Mouse (Mus musculus): ENCODE measurements around the gene Aldh18a1. TPM values are rescaled to one million over a fixed set of nuclear protein-coding genes. Genes with fewer than 3 reads are reported as not detected.

Gene Aldh18a1
- polyA plus RNA-seq, 1 experiment from 2014 or later, result 100 TPM

DNA sequence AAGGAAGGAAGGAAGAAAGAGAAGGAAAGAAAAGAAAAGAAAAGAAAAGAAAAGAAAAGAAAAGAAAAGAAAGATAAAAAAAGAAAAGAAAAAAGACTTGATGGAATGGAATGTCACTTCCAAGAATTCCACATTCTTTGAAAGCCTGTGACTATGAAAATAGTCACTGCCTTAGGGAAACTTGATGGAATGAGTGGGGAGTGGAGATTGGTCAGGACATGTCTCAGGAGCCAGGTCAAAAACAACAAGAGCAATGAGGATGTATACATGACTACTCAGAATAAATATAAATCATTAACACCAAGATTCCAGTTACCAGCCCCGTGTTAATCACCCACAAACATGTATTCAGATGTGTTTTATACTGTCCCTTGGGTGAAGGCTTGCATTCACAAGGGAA lies 69.6 kb downstream of the Aldh18a1 start:
- no peak for ATAC-seq (ENCODE audit: low FRiP score, low read depth)
- H3K9ac ChIP-seq (replicated peaks), result no peak overlapping the region
- no peak overlapping the region for H3K4me2 ChIP-seq (replicated peaks)
- 84% methylated on average over 1 of the region's 1 CpGs for WGBS
- no peak overlapping the region for H3K4me3 ChIP-seq
- no peaks in the 10 kb centered on the region for H3K27me3 ChIP-seq
- no peaks in the 10 kb centered on the region for H3K9me3 ChIP-seq
- no peaks in the 10 kb centered on the region for H3K4me1 ChIP-seq
- H3K27ac ChIP-seq (replicated peaks), result no peak overlapping the region
- no peaks in the 10 kb centered on the region for H3K36me3 ChIP-seq

GRCm38 (mm10) chr19:40515596-40515995 lies 72.7 kb downstream of the Aldh18a1 start:
- ATAC-seq (ENCODE audit: low FRiP score, low read depth), result no peak
- Histone ChIP-seq H3K4me2 (replicated peaks) (no peak overlapping the region), H3K27me3 (no peaks in the 10 kb centered on the region), H3K4me1 (peaks cover 16% of the 10 kb centered on the region), H3K9me3 (no peaks in the 10 kb centered on the region), H3K36me3 (no peaks in the 10 kb centered on the region), H3K27ac (replicated peaks) (no peak overlapping the region), H3K4me3 (no peak overlapping the region), H3K9ac (replicated peaks) (no peak overlapping the region)
- 88% methylated on average over 3 of the region's 3 CpGs for WGBS

- Histone ChIP-seq H3K4me3 (no peak overlapping the region), H3K9ac (replicated peaks) (no peak overlapping the region), H3K36me3 (no peaks in the 10 kb centered on the region), H3K9me3 (no peaks in the 10 kb centered on the region), H3K4me2 (replicated peaks) (no peak overlapping the region), H3K27ac (replicated peaks) (no peak overlapping the region), H3K27me3 (no peaks in the 10 kb centered on the region), H3K4me1 (peaks cover 20% of the 10 kb centered on the region)
- ATAC-seq (ENCODE audit: low FRiP score, low read depth), result no peak
- 78% methylated on average over 7 of the region's 7 CpGs for WGBS
These were observed 73.9 kb downstream of the Aldh18a1 start for GRCm38 (mm10) chr19:40514376-40514775.

GRCm38 (mm10) chr19:40513632-40514078 lies 74.6 kb downstream of the Aldh18a1 start, which contains the start of gene Sorbs1:
Gene Sorbs1 (minus strand): TSS chr19:40513779.
- H3K36me3 ChIP-seq, result no peaks in the 10 kb centered on the region
- peak within 1 kb of the TSS; percentile 90 for H3K27ac ChIP-seq (replicated peaks)
- H3K4me3 ChIP-seq, result peak within 1 kb of the TSS; percentile 75
- no peaks in the 10 kb centered on the region for H3K9me3 ChIP-seq
- no peaks in the 10 kb centered on the region for H3K27me3 ChIP-seq
- H3K4me2 ChIP-seq (replicated peaks), result peak within 1 kb of the TSS; percentile 81
- peak; percentile 99 for ATAC-seq (ENCODE audit: low FRiP score, low read depth)
- H3K9ac ChIP-seq (replicated peaks), result peak within 1 kb of the TSS; percentile 80
- H3K4me1 ChIP-seq, result peaks cover 20% of the 10 kb centered on the region
- WGBS, result under 1% methylated on average over 50 of the region's 51 CpGs

GRCm38 (mm10) chr19:40512500-40513421 lies 75.5 kb downstream of the Aldh18a1 start:
- Histone ChIP-seq H3K27ac (replicated peaks) (peak overlapping the region; percentile 90), H3K4me2 (replicated peaks) (peak overlapping the region; percentile 81), H3K9me3 (0 out of 2 replicates have a peak, but pooled peaks cover 2% of the 10 kb centered on the region), H3K4me1 (peaks cover 20% of the 10 kb centered on the region), H3K9ac (replicated peaks) (peak overlapping the region; percentile 80), H3K4me3 (peak overlapping the region; percentile 75), H3K27me3 (no peaks in the 10 kb centered on the region), H3K36me3 (no peaks in the 10 kb centered on the region)
- ATAC-seq (ENCODE audit: low FRiP score, low read depth), result peak; percentile 50
- under 1% methylated on average over 34 of the region's 34 CpGs for WGBS

DNA sequence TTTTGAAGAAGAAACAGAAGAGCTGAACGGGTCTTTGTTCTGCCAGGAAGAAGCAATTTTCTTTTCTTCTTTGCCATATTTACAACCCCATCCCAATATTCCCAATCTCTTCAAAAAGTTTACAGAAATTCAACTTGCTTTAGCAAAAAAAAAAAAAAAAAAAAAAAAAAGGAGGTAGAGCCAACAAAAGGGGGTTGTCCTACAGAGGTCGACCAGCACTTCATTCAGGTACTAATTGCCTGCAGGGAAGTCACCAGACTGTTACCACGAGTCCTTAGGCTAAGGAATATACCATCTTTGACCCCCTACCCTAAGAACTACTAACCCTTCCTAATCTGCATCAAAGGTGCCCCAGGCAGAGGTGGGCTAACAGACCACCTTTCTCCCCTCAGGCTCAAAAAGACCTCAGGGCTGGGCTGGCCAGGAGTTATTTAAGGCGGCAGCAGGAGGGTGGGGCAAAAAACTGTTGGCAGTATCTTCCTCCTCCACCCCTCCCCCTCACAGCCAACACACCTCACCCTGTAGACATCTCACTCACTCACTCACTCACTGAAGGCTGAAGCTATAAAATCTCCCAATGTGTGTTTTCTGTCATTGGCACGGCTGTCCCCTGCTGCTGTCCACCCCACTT lies 76.5 kb downstream of the Aldh18a1 start:
- Histone ChIP-seq H3K27ac (replicated peaks) (0 out of 2 replicates have a peak overlapping the region, but pooled peaks have one; percentile 90), H3K4me2 (replicated peaks) (peak overlapping the region; percentile 81), H3K9me3 (0 out of 2 replicates have a peak, but pooled peaks cover 3% of the 10 kb centered on the region), H3K36me3 (no peaks in the 10 kb centered on the region), H3K4me3 (peak overlapping the region; percentile 75), H3K9ac (replicated peaks) (peak overlapping the region; percentile 80), H3K4me1 (peaks cover 20% of the 10 kb centered on the region), H3K27me3 (no peaks in the 10 kb centered on the region)
- 34% methylated on average over 5 of the region's 5 CpGs for WGBS
- ATAC-seq (ENCODE audit: low FRiP score, low read depth), result no peak

GRCm38 (mm10) chr19:40511100-40511439 lies 77.2 kb downstream of the Aldh18a1 start:
- no peak overlapping the region for H3K4me3 ChIP-seq
- 72% methylated on average over 8 of the region's 8 CpGs for WGBS
- H3K9ac ChIP-seq (replicated peaks), result no peak overlapping the region
- H3K9me3 ChIP-seq, result 0 out of 2 replicates have a peak, but pooled peaks cover 3% of the 10 kb centered on the region
- peaks cover 20% of the 10 kb centered on the region for H3K4me1 ChIP-seq
- no peak for ATAC-seq (ENCODE audit: low FRiP score, low read depth)
- H3K27me3 ChIP-seq, result no peaks in the 10 kb centered on the region
- peak overlapping the region; percentile 19 for H3K4me2 ChIP-seq (replicated peaks)
- H3K27ac ChIP-seq (replicated peaks), result no peak overlapping the region
- H3K36me3 ChIP-seq, result no peaks in the 10 kb centered on the region

- peak overlapping the region; percentile 19; the same call in 1 of the 2 replicates for H3K4me2 ChIP-seq (replicated peaks)
- ATAC-seq (ENCODE audit: low FRiP score, low read depth), result no peak
- 82% methylated on average over 13 of the region's 13 CpGs for WGBS
- no peak overlapping the region for H3K27ac ChIP-seq (replicated peaks)
- no peak overlapping the region for H3K4me3 ChIP-seq
- H3K27me3 ChIP-seq, result no peaks in the 10 kb centered on the region
- peaks cover 20% of the 10 kb centered on the region for H3K4me1 ChIP-seq
- 0 out of 2 replicates have a peak overlapping the region, but pooled peaks have one; percentile 1 for H3K9ac ChIP-seq (replicated peaks)
- H3K36me3 ChIP-seq, result no peaks in the 10 kb centered on the region
- 0 out of 2 replicates have a peak, but pooled peaks cover 3% of the 10 kb centered on the region for H3K9me3 ChIP-seq
These were observed 77.7 kb downstream of the Aldh18a1 start for GRCm38 (mm10) chr19:40510387-40511099.

DNA sequence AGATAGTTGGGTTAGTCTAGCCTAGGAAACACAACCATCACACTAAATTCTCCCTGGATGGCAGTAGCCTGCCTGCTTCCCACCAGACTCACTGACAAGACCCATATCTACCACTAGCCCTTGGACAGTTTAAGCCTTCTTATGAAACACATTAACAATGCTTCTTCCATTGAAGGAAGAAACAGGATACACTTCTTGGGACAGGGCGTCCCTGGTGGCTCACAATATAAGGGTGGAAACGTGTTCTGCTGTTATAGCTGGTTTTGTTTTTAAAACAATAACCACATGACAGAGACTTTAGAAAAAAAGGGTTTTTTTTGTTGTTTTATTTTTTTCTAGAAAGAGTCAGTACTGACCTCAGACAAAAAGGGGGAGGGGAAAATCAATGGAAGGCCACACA lies 79.0 kb downstream of the Aldh18a1 start:
- H3K9ac ChIP-seq (replicated peaks), result no peak overlapping the region
- ATAC-seq (ENCODE audit: low FRiP score, low read depth), result no peak
- no peak overlapping the region for H3K4me2 ChIP-seq (replicated peaks)
- H3K4me1 ChIP-seq, result peaks cover 20% of the 10 kb centered on the region
- H3K36me3 ChIP-seq, result no peaks in the 10 kb centered on the region
- no peak overlapping the region for H3K4me3 ChIP-seq
- no peaks in the 10 kb centered on the region for H3K27me3 ChIP-seq
- 78% methylated on average over 2 of the region's 2 CpGs for WGBS
- H3K9me3 ChIP-seq, result 0 out of 2 replicates have a peak, but pooled peaks cover 3% of the 10 kb centered on the region
- no peak overlapping the region for H3K27ac ChIP-seq (replicated peaks)

- H3K4me1 ChIP-seq, result peaks cover 20% of the 10 kb centered on the region
- no peak overlapping the region for H3K9ac ChIP-seq (replicated peaks)
- 0 out of 2 replicates have a peak, but pooled peaks cover 3% of the 10 kb centered on the region for H3K9me3 ChIP-seq
- no peaks in the 10 kb centered on the region for H3K36me3 ChIP-seq
- no peak overlapping the region for H3K4me3 ChIP-seq
- no peak overlapping the region for H3K4me2 ChIP-seq (replicated peaks)
- no peak for ATAC-seq (ENCODE audit: low FRiP score, low read depth)
- H3K27me3 ChIP-seq, result no peaks in the 10 kb centered on the region
- H3K27ac ChIP-seq (replicated peaks), result no peak overlapping the region
- WGBS, result 51% methylated on average over 2 of the region's 2 CpGs
These were observed 79.4 kb downstream of the Aldh18a1 start for GRCm38 (mm10) chr19:40508851-40509250.

GRCm38 (mm10) chr19:40506965-40507364 lies 81.3 kb downstream of the Aldh18a1 start:
- Histone ChIP-seq H3K9ac (replicated peaks) (no peak overlapping the region), H3K27me3 (no peaks in the 10 kb centered on the region), H3K4me1 (peaks cover 14% of the 10 kb centered on the region), H3K9me3 (0 out of 2 replicates have a peak, but pooled peaks cover 3% of the 10 kb centered on the region), H3K27ac (replicated peaks) (no peak overlapping the region), H3K4me3 (no peak overlapping the region), H3K4me2 (replicated peaks) (no peak overlapping the region), H3K36me3 (no peaks in the 10 kb centered on the region)
- ATAC-seq (ENCODE audit: low FRiP score, low read depth), result no peak
- WGBS, result 96% methylated on average over 3 of the region's 3 CpGs
